Mouse (Mus musculus) embryonic facial prominence, embryonic 13.5 days (tissue): Measurements from ENCODE around the gene Tbx1. TPM values are rescaled to one million over a fixed set of nuclear protein-coding genes. Genes with fewer than 3 reads are reported as not detected.

ENCODE experiments used
- ATAC-seq: fragments of 200-750 bp; cut with Nextera tagmentation; 2 replicates; pipeline ENCODE4 v1.8.0; 2017; ENCODE audit warnings: low read depth; ENCODE audit not compliant: insufficient number of reproducible peaks, insufficient read depth, low FRiP score, low TSS enrichment
- H3K27ac ChIP-seq: fragments of 300-500 bp; sonication (generic); 2 replicates; pipeline ENCODE4 v1.5.1; 2015; ENCODE audit warnings: moderate library complexity, mild to moderate bottlenecking, inconsistent platforms
- H3K27me3 ChIP-seq: fragments of 300-500 bp; sonication (generic); 2 replicates; pipeline ENCODE4 v1.6.1; 2015; ENCODE audit warnings: mild to moderate bottlenecking, inconsistent platforms
- H3K36me3 ChIP-seq: fragments of 300-500 bp; sonication (generic); 2 replicates; pipeline ENCODE4 v1.6.1; 2015; ENCODE audit warnings: mild to moderate bottlenecking, inconsistent platforms
- H3K4me1 ChIP-seq: fragments of 300-500 bp; sonication (generic); 2 replicates; pipeline ENCODE4 v1.6.1; 2015; ENCODE audit warnings: inconsistent platforms
- H3K4me2 ChIP-seq: fragments of 300-500 bp; sonication (generic); 2 replicates; pipeline ENCODE4 v1.6.1; 2015; ENCODE audit warnings: moderate library complexity, mild to moderate bottlenecking, inconsistent platforms
- H3K4me3 ChIP-seq: fragments of 300-500 bp; sonication (generic); 2 replicates; pipeline ENCODE4 v1.5.1; 2015; ENCODE audit warnings: mild to moderate bottlenecking, inconsistent platforms
- H3K9ac ChIP-seq: fragments of 300-500 bp; sonication (generic); 2 replicates; pipeline ENCODE4 v1.6.1; 2015; ENCODE audit warnings: mild to moderate bottlenecking, inconsistent platforms
- H3K9me3 ChIP-seq: fragments of 300-500 bp; sonication (generic); 2 replicates; pipeline ENCODE4 v1.6.1; 2016; ENCODE audit warnings: inconsistent platforms
- WGBS: fragments of 180-500 bp; shearing (Covaris S2); methylation state at CpG from one replicate; pipeline ENCODE4 v1.1.7; 2015; ENCODE audit warnings: mixed read lengths; 5-methylcytosine and 5-hydroxymethylcytosine counted together
- polyA plus RNA-seq: library from polyadenylated mRNA; unstranded; fragments of >200 nt; fragmentation: Nextera tagmentation; extraction: Ambion mirVana; gene quantifications from 2 replicates; pipeline ENCODE4 v1.2.1, GENCODE M21; 2015

Gene Tbx1
- polyA plus RNA-seq, 1 experiment from 2014 or later = 7.9 TPM

DNA sequence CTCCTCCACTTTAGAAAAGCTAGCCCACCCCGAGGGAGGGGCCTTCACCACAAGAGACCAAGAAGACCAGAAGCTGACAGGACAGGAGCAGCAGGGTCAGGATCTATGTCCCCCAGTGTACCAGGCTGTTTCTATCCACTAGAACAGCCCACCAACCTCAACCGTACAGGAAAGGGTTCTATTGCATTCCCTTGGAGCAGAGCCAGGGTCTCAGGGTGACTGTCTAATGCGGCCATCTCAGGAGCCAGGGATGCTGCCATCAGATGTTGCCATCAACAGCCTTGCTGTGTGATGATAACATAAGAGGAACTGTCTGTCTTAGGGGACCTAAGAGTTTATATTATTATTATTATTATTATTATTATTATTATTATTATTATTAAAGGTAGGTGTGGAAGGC is 13.4 kb downstream of the Tbx1 start:
- peaks cover 43% of the 10 kb centered on the region for H3K27me3 ChIP-seq
- H3K27ac ChIP-seq = no peak overlapping the region
- ATAC-seq = no peak
- H3K4me1 ChIP-seq = peaks cover 28% of the 10 kb centered on the region
- 46% methylated on average over 3 of the region's 3 CpGs for WGBS
- H3K9ac ChIP-seq = no peak overlapping the region
- H3K4me3 ChIP-seq = no peak overlapping the region
- H3K4me2 ChIP-seq = no peak overlapping the region
- no peaks in the 10 kb centered on the region for H3K36me3 ChIP-seq
- H3K9me3 ChIP-seq = no peaks in the 10 kb centered on the region

GRCm38 (mm10) chr16:18574196-18574595 is 16.3 kb downstream of the Tbx1 start:
- Histone ChIP-seq H3K9ac (no peak overlapping the region), H3K4me3 (no peak overlapping the region), H3K4me1 (peaks cover 18% of the 10 kb centered on the region), H3K27me3 (peaks cover 14% of the 10 kb centered on the region), H3K27ac (no peak overlapping the region), H3K36me3 (no peaks in the 10 kb centered on the region), H3K9me3 (no peaks in the 10 kb centered on the region), H3K4me2 (no peak overlapping the region)
- 72% methylated on average over 8 of the region's 8 CpGs for WGBS
- ATAC-seq = no peak

GRCm38 (mm10) chr16:18568599-18568998 is 21.9 kb downstream of the Tbx1 start:
- peaks cover 17% of the 10 kb centered on the region for H3K4me1 ChIP-seq
- 0 out of 2 replicates have a peak overlapping the region, but pooled peaks have one; percentile 27 for H3K9ac ChIP-seq
- no peaks in the 10 kb centered on the region for H3K9me3 ChIP-seq
- H3K36me3 ChIP-seq = peaks cover 13% of the 10 kb centered on the region
- WGBS = 60% methylated on average over 7 of the region's 7 CpGs
- H3K4me2 ChIP-seq = no peak overlapping the region
- H3K27ac ChIP-seq = peak overlapping the region; percentile 7; the same call in 1 of the 2 replicates
- 0 out of 2 replicates have a peak, but pooled peaks have one; percentile 65 for ATAC-seq
- H3K27me3 ChIP-seq = no peaks in the 10 kb centered on the region
- H3K4me3 ChIP-seq = no peak overlapping the region

DNA sequence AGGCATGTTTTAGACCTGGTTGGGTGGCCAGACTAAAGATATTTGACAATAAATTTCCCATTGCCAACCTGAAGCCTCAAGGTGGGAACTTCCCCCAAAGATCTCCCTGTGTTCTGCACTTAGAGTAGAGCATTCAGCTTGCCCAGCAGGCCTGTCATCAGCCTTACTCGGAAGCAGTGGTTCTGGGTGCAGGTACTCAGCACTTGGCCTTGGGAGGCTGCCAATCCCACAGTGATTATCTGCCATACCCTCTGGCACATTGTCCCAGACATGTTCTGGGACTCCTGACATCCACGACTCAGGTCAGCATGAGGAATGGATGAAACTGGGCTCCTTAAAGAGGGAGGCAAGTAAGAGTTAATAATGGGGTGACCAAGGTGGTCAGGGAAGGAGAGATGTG is 26.0 kb downstream of the Tbx1 start:
- Histone ChIP-seq H3K27ac (no peak overlapping the region), H3K27me3 (no peaks in the 10 kb centered on the region), H3K36me3 (peaks cover 13% of the 10 kb centered on the region), H3K4me3 (no peak overlapping the region), H3K9ac (0 out of 2 replicates have a peak overlapping the region, but pooled peaks have one; percentile 3), H3K9me3 (no peaks in the 10 kb centered on the region), H3K4me2 (no peak overlapping the region), H3K4me1 (peaks cover 25% of the 10 kb centered on the region)
- ATAC-seq = no peak
- 72% methylated on average over 2 of the region's 2 CpGs for WGBS

DNA sequence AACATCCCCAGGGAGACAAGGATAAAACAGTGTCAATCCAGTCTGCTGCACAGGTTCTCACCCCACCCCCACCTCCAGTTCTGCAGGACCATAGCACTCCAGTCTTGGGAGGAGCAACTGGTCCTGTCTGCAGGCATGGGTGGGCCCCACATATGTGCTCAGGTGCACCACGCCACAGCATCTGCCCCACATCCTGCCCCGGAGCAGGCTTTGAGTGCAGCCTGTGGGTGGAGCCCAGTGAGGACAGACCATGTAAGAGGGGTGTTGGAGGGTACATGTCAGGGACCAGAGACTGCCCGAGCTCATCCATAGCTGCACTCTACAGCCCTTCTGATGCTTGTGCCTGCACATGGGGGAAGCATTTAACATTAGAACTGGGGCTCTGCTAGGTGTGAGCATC is 34.0 kb downstream of the Tbx1 start:
- WGBS = 67% methylated on average over 3 of the region's 3 CpGs
- Histone ChIP-seq H3K4me1 (peaks cover 45% of the 10 kb centered on the region), H3K27me3 (no peaks in the 10 kb centered on the region), H3K4me2 (no peak overlapping the region), H3K27ac (no peak overlapping the region), H3K9me3 (no peaks in the 10 kb centered on the region), H3K9ac (no peak overlapping the region), H3K36me3 (no peaks in the 10 kb centered on the region), H3K4me3 (no peak overlapping the region)
- no peak for ATAC-seq

DNA sequence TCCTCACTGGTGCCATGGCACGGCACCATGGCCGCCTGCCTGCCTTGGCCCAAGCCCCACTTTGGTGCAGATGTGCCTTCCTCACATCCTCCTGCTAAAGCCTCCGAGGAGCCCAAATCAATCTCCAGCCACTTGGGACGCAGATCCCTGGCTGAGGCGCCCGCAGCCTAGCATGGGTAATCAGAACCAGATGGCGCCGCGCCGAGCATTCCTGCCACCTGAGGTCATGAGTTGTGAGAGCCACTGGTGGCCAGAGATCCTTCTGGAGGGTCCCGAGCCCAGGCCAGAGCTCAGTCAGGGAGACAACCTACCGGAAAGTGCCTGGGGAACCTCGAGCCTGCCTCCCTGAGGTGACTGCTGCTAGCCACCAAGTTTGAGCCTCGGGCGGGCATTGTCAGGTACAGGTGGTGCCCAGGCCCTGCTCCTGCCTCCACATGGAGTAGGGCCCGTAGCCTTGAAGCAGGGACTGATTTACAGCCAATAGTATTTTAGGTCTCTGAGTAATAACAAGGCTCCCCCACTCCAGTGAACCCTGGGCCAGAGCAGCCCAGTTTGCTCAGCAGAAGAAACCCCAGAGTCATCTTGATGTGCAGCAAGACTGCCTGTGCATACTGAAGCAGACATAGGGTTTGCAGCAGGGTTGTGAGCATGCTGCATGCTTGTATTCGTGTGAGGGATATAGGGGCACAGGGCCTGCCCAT is 35.1 kb downstream of the Tbx1 start:
- Histone ChIP-seq H3K4me3 (no peak overlapping the region), H3K9me3 (no peaks in the 10 kb centered on the region), H3K9ac (no peak overlapping the region), H3K36me3 (no peaks in the 10 kb centered on the region), H3K27ac (peak overlapping the region; percentile 78), H3K4me2 (no peak overlapping the region), H3K4me1 (peaks cover 40% of the 10 kb centered on the region), H3K27me3 (no peaks in the 10 kb centered on the region)
- WGBS = 30% methylated on average over 17 of the region's 17 CpGs
- ATAC-seq = no peak

- Histone ChIP-seq H3K27ac (peak overlapping the region; percentile 78), H3K4me2 (no peak overlapping the region), H3K27me3 (no peaks in the 10 kb centered on the region), H3K4me3 (no peak overlapping the region), H3K9ac (no peak overlapping the region), H3K4me1 (peaks cover 37% of the 10 kb centered on the region), H3K9me3 (no peaks in the 10 kb centered on the region), H3K36me3 (no peaks in the 10 kb centered on the region)
- no peak for ATAC-seq
- WGBS = 19% methylated on average over 2 of the region's 2 CpGs
Observed at GRCm38 (mm10) chr16:18554721-18555120, 35.8 kb downstream of the Tbx1 start.

- H3K27ac ChIP-seq = no peak overlapping the region
- no peak for ATAC-seq
- H3K36me3 ChIP-seq = no peaks in the 10 kb centered on the region
- H3K4me1 ChIP-seq = peaks cover 38% of the 10 kb centered on the region
- no peaks in the 10 kb centered on the region for H3K27me3 ChIP-seq
- H3K9ac ChIP-seq = no peak overlapping the region
- H3K4me3 ChIP-seq = no peak overlapping the region
- no peak overlapping the region for H3K4me2 ChIP-seq
- 77% methylated on average over 11 of the region's 11 CpGs for WGBS
- no peaks in the 10 kb centered on the region for H3K9me3 ChIP-seq
Observed at GRCm38 (mm10) chr16:18552106-18552710, 38.3 kb downstream of the Tbx1 start.

DNA sequence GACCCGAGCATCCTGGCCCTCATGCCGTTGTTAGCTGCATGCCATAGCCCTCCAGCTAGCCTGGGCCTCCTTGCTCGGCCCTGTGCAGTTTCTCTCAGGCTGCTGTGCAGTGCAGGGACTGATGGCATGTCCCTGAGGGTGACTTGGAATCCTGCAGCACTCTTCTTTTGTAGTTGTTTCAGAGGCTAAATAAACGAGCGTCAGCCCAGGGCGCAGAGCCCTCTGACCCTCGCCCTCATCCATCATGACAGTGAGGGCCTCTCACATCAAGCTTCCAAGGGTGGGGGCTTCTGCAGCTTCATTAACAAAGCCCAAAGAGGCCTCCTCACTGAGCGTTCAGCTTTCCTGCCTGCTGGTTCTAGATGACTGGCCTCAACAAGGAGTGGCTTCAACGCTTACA is 38.9 kb downstream of the Tbx1 start:
- Histone ChIP-seq H3K9me3 (no peaks in the 10 kb centered on the region), H3K27me3 (no peaks in the 10 kb centered on the region), H3K27ac (no peak overlapping the region), H3K4me2 (no peak overlapping the region), H3K9ac (no peak overlapping the region), H3K4me3 (no peak overlapping the region), H3K36me3 (no peaks in the 10 kb centered on the region), H3K4me1 (peaks cover 43% of the 10 kb centered on the region)
- WGBS = 35% methylated on average over 9 of the region's 9 CpGs
- ATAC-seq = no peak

GRCm38 (mm10) chr16:18547891-18548290 is 42.6 kb downstream of the Tbx1 start:
- no peak overlapping the region for H3K27ac ChIP-seq
- WGBS = 64% methylated on average over 5 of the region's 5 CpGs
- peaks cover 21% of the 10 kb centered on the region; the same call in 1 of the 2 replicates for H3K4me1 ChIP-seq
- no peaks in the 10 kb centered on the region for H3K36me3 ChIP-seq
- ATAC-seq = no peak
- no peaks in the 10 kb centered on the region for H3K27me3 ChIP-seq
- no peaks in the 10 kb centered on the region for H3K9me3 ChIP-seq
- H3K9ac ChIP-seq = no peak overlapping the region
- H3K4me2 ChIP-seq = no peak overlapping the region
- H3K4me3 ChIP-seq = no peak overlapping the region

- WGBS = 75% methylated on average over 8 of the region's 8 CpGs
- Histone ChIP-seq H3K36me3 (no peaks in the 10 kb centered on the region), H3K27ac (no peak overlapping the region), H3K4me1 (peaks cover 11% of the 10 kb centered on the region), H3K4me3 (no peak overlapping the region), H3K9ac (no peak overlapping the region), H3K9me3 (no peaks in the 10 kb centered on the region), H3K4me2 (no peak overlapping the region), H3K27me3 (no peaks in the 10 kb centered on the region)
- ATAC-seq = no peak
Observed at GRCm38 (mm10) chr16:18543151-18543829, 47.2 kb downstream of the Tbx1 start.

DNA sequence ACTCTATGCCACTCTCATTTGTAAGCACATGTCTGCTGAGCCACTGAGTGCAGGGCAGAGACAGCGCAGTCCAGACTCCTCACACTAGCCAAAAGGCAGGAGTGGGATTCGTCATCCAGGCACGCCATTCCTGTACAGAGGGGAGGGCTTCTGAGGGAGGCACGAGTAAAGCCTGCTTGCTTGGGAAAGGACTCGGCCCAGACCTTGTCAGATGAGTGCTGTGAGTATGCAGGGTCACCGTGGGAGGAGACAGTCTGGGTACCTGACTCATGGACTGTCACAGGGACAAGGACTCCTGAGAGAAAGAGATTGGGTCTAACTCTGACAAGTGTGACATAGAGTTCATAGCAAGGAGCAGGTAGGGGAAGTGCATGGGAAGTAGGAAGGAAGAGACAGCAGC is 51.2 kb downstream of the Tbx1 start:
- H3K9ac ChIP-seq = no peak overlapping the region
- H3K27me3 ChIP-seq = no peaks in the 10 kb centered on the region
- no peaks in the 10 kb centered on the region for H3K36me3 ChIP-seq
- H3K4me2 ChIP-seq = no peak overlapping the region
- peaks cover 4% of the 10 kb centered on the region; the same call in 1 of the 2 replicates for H3K4me1 ChIP-seq
- no peak for ATAC-seq
- H3K4me3 ChIP-seq = no peak overlapping the region
- no peak overlapping the region for H3K27ac ChIP-seq
- WGBS = 73% methylated on average over 6 of the region's 6 CpGs
- H3K9me3 ChIP-seq = no peaks in the 10 kb centered on the region
